Mouse (Mus musculus): Measurements from ENCODE around the gene Macrod2.

- TF ChIP-seq CTCF (IDR thresholded peaks at IDR 0.05; ENCODE audit: extremely low read depth, insufficient read length, insufficient replicate concordance, low read depth, low read length) (no peak), POLR2A (IDR thresholded peaks at IDR 0.05; ENCODE audit: low read depth, low read length) (no peak)
Observed at GRCm38 (mm10) chr2:142399490-142399889, 2004.4 kb downstream of the Macrod2 start.
